Mouse (Mus musculus): ENCODE measurements around the gene Foxf2. TPM values are rescaled to one million over a fixed set of nuclear protein-coding genes. Genes with fewer than 3 reads are reported as not detected.

Foxf2 gene
- total RNA-seq, 2 experiments from 2014 or later: 0.18 TPM; not detected in 1

DNA sequence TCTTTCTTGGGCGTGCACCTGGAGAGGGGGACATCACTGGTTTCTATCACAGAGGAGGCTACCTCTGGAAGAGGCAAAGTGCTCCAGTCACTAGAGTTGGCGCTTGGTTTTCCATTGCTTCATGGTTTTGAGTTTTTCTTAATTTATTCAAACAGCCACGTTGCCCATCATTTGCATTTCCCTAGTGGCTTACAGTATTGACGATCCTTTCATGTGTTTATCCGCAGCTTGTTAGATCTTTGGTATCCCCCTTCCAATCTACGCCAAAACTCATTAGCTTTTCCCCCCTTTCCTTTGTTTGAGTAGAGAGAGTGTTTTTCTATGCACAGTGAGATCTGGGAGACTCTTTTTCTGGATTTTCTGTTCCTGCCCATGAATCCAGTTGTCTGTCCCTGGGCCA lies 39.8 kb downstream of the Foxf2 start:
- intact Hi-C loops (cut with DNase I): no loop called here
- DNase-seq (ENCODE audit: low spot score): no peak

DNA sequence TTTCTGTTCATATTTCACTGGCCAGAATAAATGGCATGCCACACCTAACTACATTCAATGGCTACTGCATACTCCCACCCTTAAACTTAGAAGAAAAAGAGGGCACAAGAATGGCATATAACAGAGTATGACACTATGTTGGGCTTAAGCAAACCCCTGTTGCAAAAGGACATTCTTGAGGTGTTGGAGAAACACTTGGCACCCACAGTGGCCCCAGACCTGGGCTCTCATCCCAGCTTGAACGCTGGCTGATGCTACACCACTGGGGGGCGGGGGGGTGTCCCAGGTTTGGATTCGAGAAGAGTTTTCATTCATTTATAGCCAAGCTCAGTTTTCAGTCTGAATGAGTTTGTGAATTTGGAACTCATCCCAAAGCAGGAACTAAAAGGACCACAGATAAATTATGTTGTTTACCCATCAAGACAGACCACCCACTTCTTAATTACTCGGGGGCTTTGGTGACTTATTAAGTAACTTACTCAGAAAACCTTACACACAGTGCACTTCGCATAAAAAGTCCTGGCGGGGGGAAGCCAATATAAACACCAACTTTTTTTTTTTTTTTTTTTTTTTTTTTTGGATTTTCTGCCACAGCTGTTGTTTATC lies 42.4 kb downstream of the Foxf2 start:
- DNase-seq (ENCODE audit: low spot score): no peak
- intact Hi-C loops (cut with DNase I): no loop called here

DNA sequence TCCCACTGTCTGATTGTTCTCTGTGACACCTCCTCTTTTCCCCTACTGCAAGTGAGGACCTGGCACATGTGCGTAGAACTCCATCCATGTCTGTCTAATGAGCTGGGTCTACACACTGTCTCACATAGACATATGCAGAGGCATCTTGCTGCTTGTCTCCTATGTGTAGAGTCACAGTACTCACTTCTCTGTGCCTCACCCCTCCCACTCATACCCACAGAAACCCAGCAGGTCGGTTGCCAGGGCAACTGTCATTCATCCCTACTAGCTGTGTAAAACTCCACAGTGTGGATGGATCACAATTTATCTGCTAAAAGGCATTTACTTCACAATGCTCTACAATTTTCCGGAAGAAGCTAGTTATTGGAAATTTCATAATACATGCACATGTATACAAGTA lies 46.5 kb downstream of the Foxf2 start:
- intact Hi-C loops (cut with DNase I): no loop called here
- no peak for DNase-seq (ENCODE audit: low spot score)

Small RNA genes within 50 kb of the gene (microRNA-seq; reads per million reads assigned to microRNA genes)
- not detected for gene Gm27516

Other genes starting within 250 kb of the Foxf2 start
- under 1 TPM; 0.10 to 0.14 TPM for gene Foxq1, start 69.7 kb upstream of the Foxf2 start, total RNA-seq (2021)
- under 1 TPM in 1 of 2 experiments, not detected in 1; 0.08 TPM for gene A530084C06Rik, start 66.5 kb upstream of the Foxf2 start, total RNA-seq (2021)
- 1 to 10 TPM; 5.1 to 5.8 TPM for gene Foxc1, start 180.8 kb downstream of the Foxf2 start, total RNA-seq (2021)

Data from heart, postnatal 25 days (tissue).